Mouse (Mus musculus) lung, adult 2 months (tissue): Measurements from ENCODE around the gene Trdmt1.

Experiments used
- CTCF ChIP-seq: fragments of 200-500 bp; IDR thresholded peaks from 2 replicates; pipeline ENCODE4 v1.5.1; 2011; ENCODE audit warnings: mild to moderate bottlenecking, low read length, control low read depth; ENCODE audit not compliant: insufficient read depth
- POLR2A ChIP-seq: fragments of 200-500 bp; IDR thresholded peaks from 2 replicates; pipeline ENCODE4 v1.6.1; 2011; ENCODE audit warnings: low read depth, mild to moderate bottlenecking, control low read depth, low read length, borderline replicate concordance; ENCODE audit errors: extremely low read depth

DNA sequence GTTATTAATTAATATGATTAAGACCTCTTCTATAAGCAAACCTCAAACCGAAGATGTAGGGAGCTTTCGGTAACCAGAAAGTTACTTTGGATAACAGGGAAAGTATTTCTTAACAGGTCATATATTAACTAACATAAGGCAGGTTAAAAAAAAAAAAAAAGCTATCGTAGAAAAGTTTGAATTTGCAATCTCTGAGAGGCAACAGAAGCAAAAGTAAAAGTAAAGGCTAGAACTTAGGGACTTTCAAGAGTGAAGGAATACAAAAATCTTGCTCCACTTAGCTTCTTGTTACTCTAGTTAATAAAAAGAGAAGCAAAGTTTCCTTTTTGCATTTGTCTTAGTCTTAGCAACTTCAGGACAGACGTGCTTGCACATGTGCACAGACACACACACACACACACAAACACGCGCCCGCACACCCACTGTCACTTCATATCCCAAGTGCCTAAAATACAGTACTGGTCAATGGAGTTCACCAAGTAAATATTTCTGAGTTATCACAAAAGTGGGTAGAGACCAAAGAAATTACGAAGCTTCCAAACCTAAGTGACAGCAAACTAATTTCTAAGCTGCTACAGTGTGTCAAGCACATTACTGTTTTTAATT is 846 bp downstream of the Trdmt1 start:
- TF ChIP-seq CTCF (no peak), POLR2A (no peak)
